Mouse (Mus musculus) G1E (cell line): Measurements from ENCODE around the gene Coro7.

Experiments used
- CTCF ChIP-seq: IDR thresholded peaks from 2 replicates; pipeline ENCODE4 v1.5.1; 2012; ENCODE audit warnings: low read depth, low read length, inconsistent platforms, mixed read lengths
- GATA1 ChIP-seq: IDR thresholded peaks from 2 replicates; pipeline ENCODE4 v1.6.1; 2012; ENCODE audit warnings: borderline replicate concordance, low read length, inconsistent platforms, mixed read lengths
- GATA2 ChIP-seq: IDR thresholded peaks from 2 replicates; pipeline ENCODE4 v1.6.1; 2012; ENCODE audit warnings: low read depth, low read length, inconsistent platforms, borderline replicate concordance
- TAL1 ChIP-seq: conservative IDR thresholded peaks from 2 replicates; pipeline ENCODE4 v1.6.1; 2012; ENCODE audit warnings: low read depth, low read length, inconsistent platforms, mixed read lengths

DNA sequence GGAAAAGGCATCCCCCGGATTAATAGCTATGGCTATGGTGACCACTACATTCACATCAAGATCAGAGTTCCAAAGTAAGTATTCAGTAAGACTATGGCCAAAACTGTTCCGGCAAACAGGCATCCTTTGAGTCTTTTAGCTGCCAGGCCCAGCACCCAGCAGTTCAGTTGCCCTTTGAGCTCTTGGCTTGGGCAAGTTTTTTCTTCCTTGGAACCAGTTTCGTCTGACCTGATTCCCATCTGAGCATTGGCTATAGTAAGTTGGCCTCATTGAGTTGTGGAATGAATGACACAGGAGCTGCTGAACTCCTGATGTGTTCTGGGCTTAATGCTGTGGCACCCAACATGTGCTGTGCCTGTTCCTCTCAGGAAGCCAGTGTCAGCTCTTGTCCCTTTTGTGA is 21.6 kb upstream of the Coro7 start:
- TF ChIP-seq CTCF (no peak), GATA1 (no peak), GATA2 (no peak), TAL1 (no peak)
